Mouse (Mus musculus): Measurements from ENCODE around the gene Qprt. TPM values are rescaled to one million over a fixed set of nuclear protein-coding genes. Genes with fewer than 3 reads are reported as not detected.

Gene Qprt
- total RNA-seq, 2 experiments from 2014 or later, result not detected

GRCm38 (mm10) chr7:127073221-127073620, 48.8 kb downstream of the Qprt start:
- DNase-seq, result no peak

GRCm38 (mm10) chr7:127070871-127071413, 51.1 kb downstream of the Qprt start:
- DNase-seq, result no peak

More at GRCm38 (mm10) chr7:127073221-127073620, 48.8 kb downstream of the Qprt start:
- intact Hi-C loops (cut with DNase I), result no loop called here

GRCm38 (mm10) chr7:127066317-127066716, 55.7 kb downstream of the Qprt start:
- intact Hi-C loops (cut with DNase I), result no loop called here
- DNase-seq, result no peak

More at GRCm38 (mm10) chr7:127070871-127071413, 51.1 kb downstream of the Qprt start:
- intact Hi-C loops (cut with DNase I), result no loop called here

GRCm38 (mm10) chr7:127065538-127065937, 56.5 kb downstream of the Qprt start:
- intact Hi-C loops (cut with DNase I), result no loop called here
- no peak for DNase-seq

Other genes starting within 250 kb of the Qprt start
- 10 to 100 TPM; 39.5 to 43.2 TPM for gene Taok2, start 237.5 kb downstream of the Qprt start, total RNA-seq (2021)
- gene Tmem219, start 199.3 kb downstream of the Qprt start, total RNA-seq (2021), result 10 to 100 TPM in 1 of 2 experiments, 1 to 10 TPM in 1; 9.5 to 11.5 TPM
- gene Kctd13, start 193.3 kb downstream of the Qprt start, total RNA-seq (2021), result 1 to 10 TPM; 5.4 to 7.4 TPM
- gene Asphd1, start 172.6 kb downstream of the Qprt start, total RNA-seq (2021), result not detected
- 1 to 10 TPM; 6.4 to 10.0 TPM for gene Sez6l2, start 171.7 kb downstream of the Qprt start, total RNA-seq (2021)
- gene Cdipt, start 146.3 kb downstream of the Qprt start, total RNA-seq (2021), result 10 to 100 TPM; 52.2 to 55.4 TPM
- under 1 TPM; 0.31 to 0.65 TPM for gene Cdiptos, start 146.1 kb downstream of the Qprt start, total RNA-seq (2021)
- 10 to 100 TPM; 53.5 to 57.7 TPM for gene Mvp, start 107.6 kb downstream of the Qprt start, total RNA-seq (2021)
- gene Pagr1b, start 105.7 kb downstream of the Qprt start, total RNA-seq (2021), result not detected
- 10 to 100 TPM in 1 of 2 experiments, not detected in 1; 11.8 TPM for gene Pagr1a, start 104.9 kb downstream of the Qprt start, total RNA-seq (2021)
- gene Gm42742, start 101.1 kb downstream of the Qprt start, total RNA-seq (2021), result 10 to 100 TPM; 25.2 to 28.6 TPM
- gene Prrt2, start 101.0 kb downstream of the Qprt start, total RNA-seq (2021), result 1 to 10 TPM in 1 of 2 experiments, under 1 TPM in 1; 0.57 to 1.2 TPM
- gene Maz, start 95.2 kb downstream of the Qprt start, total RNA-seq (2021), result 10 to 100 TPM; 66.5 to 71.5 TPM
- 1 to 10 TPM; 1.0 to 2.6 TPM for gene Kif22, start 79.8 kb downstream of the Qprt start, total RNA-seq (2021)
- not detected for gene Zg16, start 34.9 kb downstream of the Qprt start, total RNA-seq (2021)
- gene AI467606, start 30.9 kb downstream of the Qprt start, total RNA-seq (2021), result 1 to 10 TPM; 1.6 to 1.9 TPM
- under 1 TPM; 0.76 to 0.92 TPM for gene Spn, start 15.6 kb upstream of the Qprt start, total RNA-seq (2021)
- 10 to 100 TPM; 36.9 to 38.0 TPM for gene Cd2bp2, start 73.8 kb upstream of the Qprt start, total RNA-seq (2021)
- gene Tbc1d10b, start 86.2 kb upstream of the Qprt start, total RNA-seq (2021), result 10 to 100 TPM; 24.6 to 26.4 TPM
- gene Mylpf, start 86.7 kb upstream of the Qprt start, total RNA-seq (2021), result 1 to 10 TPM; 2.4 to 2.5 TPM
- 1 to 10 TPM; 6.0 to 6.6 TPM for gene Zfp553, start 110.8 kb upstream of the Qprt start, total RNA-seq (2021)
- 1 to 10 TPM; 2.8 TPM for gene Sept1, start 110.9 kb upstream of the Qprt start, total RNA-seq (2021)
- gene Zfp771, start 122.0 kb upstream of the Qprt start, total RNA-seq (2021), result 10 to 100 TPM; 19.1 TPM
- 10 to 100 TPM; 40.7 to 45.0 TPM for gene Dctpp1, start 138.5 kb upstream of the Qprt start, total RNA-seq (2021)
- gene Sephs2, start 151.8 kb upstream of the Qprt start, total RNA-seq (2021), result 10 to 100 TPM; 26.7 to 31.4 TPM
- 1 to 10 TPM; 1.2 to 1.5 TPM for gene Itgal, start 174.0 kb upstream of the Qprt start, total RNA-seq (2021)
- gene Zfp768, start 223.4 kb upstream of the Qprt start, total RNA-seq (2021), result 10 to 100 TPM; 34.8 to 35.5 TPM